Mouse (Mus musculus) heart, embryonic 11.5 days (tissue): ENCODE data around the gene Tnip1. TPM values are rescaled to one million over a fixed set of nuclear protein-coding genes. Genes with fewer than 3 reads are reported as not detected.

Source experiments
- ATAC-seq: fragments of 200-750 bp; cut with Nextera tagmentation; replicated peaks from 2 replicates; pipeline ENCODE4 v1.8.0; 2017; ENCODE audit warnings: moderate library complexity; ENCODE audit not compliant: insufficient number of reproducible peaks, low FRiP score, low TSS enrichment
- H3K27ac ChIP-seq: fragments of 300-500 bp; sonication (generic); 2 replicates; pipeline ENCODE4 v1.5.1; 2014; ENCODE audit warnings: mild to moderate bottlenecking, low read depth, low read length
- H3K27me3 ChIP-seq: fragments of 300-500 bp; sonication (generic); 2 replicates; pipeline ENCODE4 v1.6.1; 2014; ENCODE audit warnings: mild to moderate bottlenecking, low read length, mixed read lengths; ENCODE audit not compliant: control insufficient read depth, insufficient read depth
- H3K36me3 ChIP-seq: fragments of 300-500 bp; sonication (generic); 2 replicates; pipeline ENCODE4 v1.6.1; 2014; ENCODE audit warnings: mild to moderate bottlenecking, low read length, moderate library complexity, mixed read lengths; ENCODE audit not compliant: control insufficient read depth, insufficient read depth
- H3K4me1 ChIP-seq: fragments of 300-500 bp; sonication (generic); 2 replicates; pipeline ENCODE4 v1.6.1; 2014; ENCODE audit warnings: low read length; ENCODE audit not compliant: control insufficient read depth, insufficient read depth
- H3K4me2 ChIP-seq: fragments of 300-500 bp; sonication (generic); 2 replicates; pipeline ENCODE4 v1.6.1; 2014; ENCODE audit warnings: mild to moderate bottlenecking, moderate library complexity
- H3K4me3 ChIP-seq: fragments of 300-500 bp; sonication (generic); 2 replicates; pipeline ENCODE4 v1.5.1; 2014; ENCODE audit warnings: low read depth, low read length
- H3K9ac ChIP-seq: fragments of 300-500 bp; sonication (generic); 2 replicates; pipeline ENCODE4 v1.6.1; 2014; ENCODE audit warnings: mild to moderate bottlenecking, low read depth, low read length, moderate library complexity
- H3K9me3 ChIP-seq: fragments of 300-500 bp; sonication (generic); replicated peaks from 2 replicates; pipeline ENCODE4 v1.6.1; 2016; ENCODE audit warnings: low read length; ENCODE audit not compliant: control insufficient read depth
- WGBS: fragments of 180-500 bp; shearing (Covaris S2); extraction: QIAGEN DNeasy Blood & Tissue Kit; methylation state at CpG from one replicate; pipeline ENCODE4 v1.1.7; 2014; ENCODE audit not compliant: insufficient replicate concordance; 5-methylcytosine and 5-hydroxymethylcytosine counted together
- polyA plus RNA-seq: library from polyadenylated mRNA; unstranded; fragments of >200 nt; fragmentation: Nextera tagmentation; extraction: Ambion mirVana; gene quantifications from 2 replicates; pipeline ENCODE4 v1.2.1, GENCODE M21; 2014

The Tnip1 gene
- polyA plus RNA-seq, 1 experiment from 2014 or later: 16.0 TPM

- Histone ChIP-seq H3K27me3 (no peaks in the 10 kb centered on the region), H3K4me1 (0 out of 2 replicates have a peak, but pooled peaks cover 4% of the 10 kb centered on the region), H3K9me3 (no peaks in the 10 kb centered on the region), H3K4me2 (no peak overlapping the region), H3K4me3 (no peak overlapping the region), H3K9ac (no peak overlapping the region), H3K27ac (no peak overlapping the region), H3K36me3 (peaks cover 33% of the 10 kb centered on the region)
- 75% methylated on average over 8 of the region's 8 CpGs for WGBS
- ATAC-seq: no peak
Measured at GRCm38 (mm10) chr11:54988754-54989349, 26.1 kb upstream of the Tnip1 start.

- Histone ChIP-seq H3K4me2 (no peak overlapping the region), H3K9ac (no peak overlapping the region), H3K36me3 (peaks cover 33% of the 10 kb centered on the region), H3K27me3 (no peaks in the 10 kb centered on the region), H3K27ac (no peak overlapping the region), H3K4me1 (0 out of 2 replicates have a peak, but pooled peaks cover 5% of the 10 kb centered on the region), H3K4me3 (no peak overlapping the region), H3K9me3 (no peaks in the 10 kb centered on the region)
- ATAC-seq: no peak
- 93% methylated on average over 1 of the region's 1 CpGs for WGBS
Measured at GRCm38 (mm10) chr11:54987974-54988373, 25.3 kb upstream of the Tnip1 start.

- WGBS: 66% methylated on average over 3 of the region's 3 CpGs
- no peaks in the 10 kb centered on the region for H3K27me3 ChIP-seq
- 0 out of 2 replicates have a peak, but pooled peaks cover 5% of the 10 kb centered on the region for H3K4me1 ChIP-seq
- peaks cover 46% of the 10 kb centered on the region for H3K36me3 ChIP-seq
- no peak overlapping the region for H3K4me2 ChIP-seq
- no peak overlapping the region for H3K4me3 ChIP-seq
- no peak overlapping the region for H3K27ac ChIP-seq
- H3K9me3 ChIP-seq: no peaks in the 10 kb centered on the region
- no peak for ATAC-seq
- H3K9ac ChIP-seq: no peak overlapping the region
Measured at GRCm38 (mm10) chr11:54985086-54985485, 22.4 kb upstream of the Tnip1 start.

GRCm38 (mm10) chr11:54984581-54984980 lies 21.9 kb upstream of the Tnip1 start:
- Histone ChIP-seq H3K4me1 (0 out of 2 replicates have a peak, but pooled peaks cover 5% of the 10 kb centered on the region), H3K9me3 (no peaks in the 10 kb centered on the region), H3K36me3 (peaks cover 47% of the 10 kb centered on the region), H3K4me3 (no peak overlapping the region), H3K27ac (no peak overlapping the region), H3K27me3 (no peaks in the 10 kb centered on the region), H3K4me2 (no peak overlapping the region), H3K9ac (no peak overlapping the region)
- WGBS: 48% methylated on average over 4 of the region's 4 CpGs
- ATAC-seq: no peak

GRCm38 (mm10) chr11:54984085-54984484 lies 21.4 kb upstream of the Tnip1 start:
- WGBS: 3% methylated on average over 6 of the region's 6 CpGs
- Histone ChIP-seq H3K4me3 (no peak overlapping the region), H3K27me3 (no peaks in the 10 kb centered on the region), H3K36me3 (peaks cover 50% of the 10 kb centered on the region), H3K9ac (no peak overlapping the region), H3K4me1 (peaks cover 9% of the 10 kb centered on the region; the same call in 1 of the 2 replicates), H3K27ac (no peak overlapping the region), H3K9me3 (no peaks in the 10 kb centered on the region), H3K4me2 (no peak overlapping the region)
- no peak for ATAC-seq

GRCm38 (mm10) chr11:54982520-54982919 lies 19.8 kb upstream of the Tnip1 start:
- Histone ChIP-seq H3K4me3 (no peak overlapping the region), H3K27me3 (no peaks in the 10 kb centered on the region), H3K4me1 (peaks cover 17% of the 10 kb centered on the region; the same call in 1 of the 2 replicates), H3K9me3 (no peaks in the 10 kb centered on the region), H3K9ac (no peak overlapping the region), H3K4me2 (no peak overlapping the region), H3K27ac (no peak overlapping the region), H3K36me3 (peaks cover 41% of the 10 kb centered on the region)
- 88% methylated on average over 6 of the region's 6 CpGs for WGBS
- no peak for ATAC-seq

- H3K4me3 ChIP-seq: no peak overlapping the region
- no peak overlapping the region for H3K27ac ChIP-seq
- no peak for ATAC-seq
- no peaks in the 10 kb centered on the region for H3K9me3 ChIP-seq
- H3K36me3 ChIP-seq: peaks cover 41% of the 10 kb centered on the region
- no peak overlapping the region for H3K9ac ChIP-seq
- H3K4me1 ChIP-seq: peaks cover 15% of the 10 kb centered on the region; the same call in 1 of the 2 replicates
- 89% methylated on average over 4 of the region's 4 CpGs for WGBS
- H3K4me2 ChIP-seq: no peak overlapping the region
- no peaks in the 10 kb centered on the region for H3K27me3 ChIP-seq
Measured at GRCm38 (mm10) chr11:54981630-54982029, 18.9 kb upstream of the Tnip1 start.

- peaks cover 31% of the 10 kb centered on the region for H3K36me3 ChIP-seq
- H3K27ac ChIP-seq: no peak overlapping the region
- no peak overlapping the region for H3K9ac ChIP-seq
- no peak overlapping the region for H3K4me2 ChIP-seq
- 53% methylated on average over 6 of the region's 6 CpGs for WGBS
- H3K9me3 ChIP-seq: no peaks in the 10 kb centered on the region
- H3K4me3 ChIP-seq: no peak overlapping the region
- no peaks in the 10 kb centered on the region for H3K27me3 ChIP-seq
- ATAC-seq: no peak
- peaks cover 28% of the 10 kb centered on the region for H3K4me1 ChIP-seq
Measured at GRCm38 (mm10) chr11:54977385-54977937, 14.7 kb upstream of the Tnip1 start.

- no peak for ATAC-seq
- Histone ChIP-seq H3K27ac (no peak overlapping the region), H3K27me3 (no peaks in the 10 kb centered on the region), H3K9ac (no peak overlapping the region), H3K36me3 (peaks cover 20% of the 10 kb centered on the region), H3K9me3 (no peaks in the 10 kb centered on the region), H3K4me2 (no peak overlapping the region), H3K4me1 (peaks cover 30% of the 10 kb centered on the region), H3K4me3 (no peak overlapping the region)
- 81% methylated on average over 2 of the region's 2 CpGs for WGBS
Measured at GRCm38 (mm10) chr11:54976351-54976750, 13.6 kb upstream of the Tnip1 start.
